Mouse (Mus musculus) leukemia stem cell, adult 10-12 weeks (primary cell): ENCODE data around the gene Cpe. TPM values are rescaled to one million over a fixed set of nuclear protein-coding genes. Genes with fewer than 3 reads are reported as not detected.

ENCODE experiments used
- polyA plus RNA-seq: library from polyadenylated mRNA; stranded (reverse); fragments of >175 nt; gene quantifications from 2 replicates; pipeline ENCODE4 v1.2.3, GENCODE M21; 2012; ENCODE audit warnings: low replicate concordance

Gene Cpe
- polyA plus RNA-seq, result 0.14 TPM in 1 of 2 replicates, not detected in the other

DNA sequence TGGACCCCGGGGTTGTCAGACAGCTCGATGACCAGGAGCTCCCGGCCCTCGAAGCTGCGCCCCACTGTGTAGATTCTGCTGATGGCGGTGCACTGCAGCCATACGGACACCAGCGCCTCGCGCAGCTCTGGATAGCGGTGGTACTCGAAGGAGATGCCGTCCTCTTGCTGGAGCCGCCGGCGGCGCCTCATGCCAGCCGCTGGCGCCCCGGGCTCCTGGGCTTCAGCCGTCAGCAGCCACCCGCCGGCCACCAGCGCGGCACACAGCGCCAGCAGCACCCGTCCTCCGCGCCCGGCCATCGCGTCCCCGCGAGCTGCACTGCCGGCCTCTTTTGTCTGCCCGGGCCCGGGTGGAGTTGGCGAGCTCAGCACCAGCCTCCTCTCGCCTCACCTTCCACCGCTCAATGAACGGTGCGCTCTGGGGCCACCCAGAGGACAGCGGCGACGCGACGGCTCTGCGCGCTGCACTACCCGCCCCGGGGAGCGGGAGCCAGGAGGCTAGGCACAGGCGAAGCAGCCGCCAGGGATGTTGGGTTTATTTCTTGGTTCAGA is at the start of gene Cpe:
Gene Cpe (minus strand): TSS at position 404 of the 551 bp plus-strand sequence.

DNA sequence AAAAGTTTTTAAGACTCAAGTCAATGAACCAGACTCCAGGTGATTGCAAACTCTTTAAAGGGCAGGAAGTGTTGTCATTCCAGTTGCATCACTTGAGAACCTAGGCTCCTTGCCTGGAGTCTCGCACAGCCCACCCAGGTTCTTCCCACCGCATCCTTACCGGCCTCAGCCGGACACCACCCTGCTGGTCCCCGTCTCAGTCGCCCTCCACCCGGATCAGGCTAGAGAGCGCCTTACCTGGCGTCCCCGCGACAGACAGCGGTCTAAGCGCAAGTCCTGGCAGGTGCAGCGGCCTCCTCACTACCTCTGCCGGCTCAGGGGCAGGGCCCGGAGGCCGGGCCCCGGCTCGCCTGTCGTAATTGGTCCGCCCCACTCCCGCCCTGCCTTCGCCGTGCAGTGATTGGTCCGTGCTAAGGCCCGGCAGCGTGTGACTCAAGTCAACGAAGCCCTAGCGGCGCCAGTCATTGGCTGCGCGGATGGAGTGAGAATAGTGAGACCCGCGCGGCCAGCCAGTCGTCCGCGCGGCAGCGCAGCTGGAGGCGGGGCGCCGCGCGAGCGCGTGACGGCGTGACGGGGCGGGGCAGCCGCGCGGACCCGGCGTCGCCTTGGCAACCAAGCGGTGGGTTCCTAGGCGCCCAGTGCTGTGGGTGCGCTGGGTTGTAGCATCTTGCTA is 40.6 kb upstream of the Cpe start, which contains the start of gene Msmo1:
Gene Msmo1 (minus strand): TSS at position 522 of the 673 bp plus-strand sequence.

Other genes starting within 250 kb of the Cpe start
- 0.33 and 1.1 TPM in 2 replicates for gene Msmo1, start 40.7 kb upstream of the Cpe start, polyA plus RNA-seq
- gene Klhl2, start 157.0 kb upstream of the Cpe start, polyA plus RNA-seq, result 0.93 and 1.1 TPM in 2 replicates